7 mouse cellular contexts compared by ENCODE assay signal in the genomic region with DNA sequence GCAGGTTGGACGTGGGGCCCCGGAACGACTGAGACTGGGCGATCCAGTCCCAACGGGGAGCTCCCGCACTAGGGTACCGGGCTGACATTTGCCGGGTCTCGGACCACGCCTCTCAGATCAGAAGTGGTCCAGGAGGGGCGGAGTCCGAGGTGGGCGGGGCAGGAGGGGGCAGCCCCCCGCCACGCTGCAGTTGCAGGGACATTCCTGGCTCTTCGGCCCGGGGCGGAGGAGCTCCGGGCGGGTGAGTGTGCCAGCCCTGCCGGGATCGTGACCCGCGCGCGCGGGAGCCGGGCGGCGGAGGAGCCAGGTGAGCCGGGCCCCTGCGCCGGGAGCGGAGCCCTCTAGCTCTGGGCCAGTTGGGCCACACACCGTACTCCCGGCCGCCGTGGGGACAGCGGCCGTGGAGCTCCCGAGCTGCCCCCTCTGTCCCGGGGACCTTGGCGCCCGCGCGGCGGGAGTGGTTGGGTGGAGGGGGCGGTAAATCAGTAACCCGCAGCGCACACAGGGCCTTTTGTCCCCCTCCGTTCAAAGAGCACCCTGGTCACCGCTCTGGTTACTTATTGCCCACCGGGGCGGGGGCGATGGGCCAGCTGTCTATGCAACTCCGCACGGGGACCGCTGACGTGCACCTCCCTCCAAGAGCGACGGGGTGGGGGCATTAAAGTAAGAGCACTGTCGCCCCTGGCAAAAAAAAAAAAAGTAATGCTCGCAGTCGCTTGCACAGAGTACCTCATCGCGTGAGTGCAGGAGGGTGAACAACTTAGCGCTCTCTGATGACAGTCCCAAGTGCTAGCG. TPM values are rescaled to one million over a fixed set of nuclear protein-coding genes. Genes with fewer than 3 reads are reported as not detected.
A peak's percentile ranks its signal among the peaks of the same experiment; 100 is the strongest.
DNase-seq lines count a peak whose midpoint lies in the region; ATAC-seq lines count a peak whose summit lies in the region.

Gene Fgfr4, plus strand, starts transcription at position 20 of the 795 bp plus-strand sequence.

- H3K4me3 ChIP-seq in kidney, embryonic 15.5 days (replicated peaks), result peak within 1 kb of the TSS; percentile 69

- H3K27ac ChIP-seq in kidney, embryonic 15.5 days, result peak within 1 kb of the TSS; percentile 96

- peaks cover 10% of the 10 kb centered on the region; the same call in 1 of the 2 replicates for H3K36me3 ChIP-seq in kidney, embryonic 15.5 days

- H3K9me3 ChIP-seq in kidney, embryonic 15.5 days (replicated peaks), result no peaks in the 10 kb centered on the region

- peak within 1 kb of the TSS; percentile 94 for H3K4me2 ChIP-seq in kidney, embryonic 15.5 days

- DNase-seq in R1 (ENCODE audit: low read depth, low spot score), result peak; percentile 79
- peak; percentile 80 for DNase-seq in adrenal gland, postnatal 25 days
- peak; percentile 59 for DNase-seq in lung, postnatal 36 days
- DNase-seq in thymus, postnatal 4 days, result peak; percentile 37
- no peak for DNase-seq in right cerebral cortex, postnatal 14 days

- 2% methylated on average over 68 of the region's 68 CpGs for WGBS in kidney, embryonic 15.5 days

- H3K4me1 ChIP-seq in kidney, embryonic 15.5 days, result peaks cover 19% of the 10 kb centered on the region; the same call in 1 of the 2 replicates

- H3K27me3 ChIP-seq in kidney, embryonic 15.5 days, result peaks cover 21% of the 10 kb centered on the region

- peak; percentile 35 for ATAC-seq in granulocyte monocyte progenitor cell, adult 5-6 weeks (replicated peaks; ENCODE audit: poor library complexity, severe bottlenecking)
- peak; percentile 89 for ATAC-seq in kidney, embryonic 15.5 days (replicated peaks; ENCODE audit: low FRiP score)

- H3K9ac ChIP-seq in kidney, embryonic 15.5 days, result peak within 1 kb of the TSS; percentile 55; the same call in 1 of the 2 replicates

RNA-seq across cellular contexts. Expression of gene Fgfr4, which starts in this region (rescaled TPM):
- 35.6 and 60.4 TPM in 2 replicates for total RNA-seq in adrenal gland, postnatal 25 days (2021)
- total RNA-seq in granulocyte monocyte progenitor cell, adult 5-6 weeks (2014; fragmentation: Nextera tagmentation), result not detected in 2 replicates
- total RNA-seq in granulocyte monocyte progenitor cell, adult 5-6 weeks (2017), result not detected in 2 replicates
- polyA plus RNA-seq in kidney, embryonic 15.5 days (2015; fragmentation: Nextera tagmentation; extraction: Ambion mirVana), result 16.4 and 19.8 TPM in 2 replicates

Comparison
In these comparisons a context has a peak if more than half of its experiments do, and no peak if none do; other contexts are left out.
1. RNA of gene Fgfr4 (total RNA-seq): 35.6 to 60.4 TPM in adrenal gland, postnatal 25 days; not detected in granulocyte monocyte progenitor cell, adult 5-6 weeks; every median in the first group is over 10 times any median in the second.
2. Peak in ATAC-seq in granulocyte monocyte progenitor cell, adult 5-6 weeks; RNA of the gene not detected or under 1 TPM.